Mouse (Mus musculus): ENCODE results near the gene Traf5. TPM values are rescaled to one million over a fixed set of nuclear protein-coding genes. Genes with fewer than 3 reads are reported as not detected.
A peak's percentile ranks its signal among the peaks of the same experiment; 100 is the strongest.

Gene Traf5
- polyA plus RNA-seq (2014; fragmentation: Nextera tagmentation; extraction: Ambion mirVana), result 4.5 and 5.9 TPM in 2 replicates

- Histone ChIP-seq H3K4me2 (replicated peaks; ENCODE audit: low read depth, low read length) (peak within 1 kb of the TSS; percentile 81), H3K9ac (ENCODE audit: low read depth, low read length) (peak within 1 kb of the TSS; percentile 40), H3K36me3 (ENCODE audit: control insufficient read depth, insufficient read depth, low read length) (no peaks in the 10 kb centered on the region), H3K4me3 (ENCODE audit: low read depth, low read length) (peak within 1 kb of the TSS; percentile 45), H3K9me3 (ENCODE audit: control insufficient read depth, low read length) (no peaks in the 10 kb centered on the region), H3K27me3 (ENCODE audit: control insufficient read depth, insufficient read depth, low read length) (peaks cover 13% of the 10 kb centered on the region), H3K4me1 (replicated peaks; ENCODE audit: control insufficient read depth, insufficient read depth, low read length) (no peaks in the 10 kb centered on the region; the same call in 1 of the 2 replicates), H3K27ac (ENCODE audit: low read depth, low read length) (no peak within 1 kb of the TSS)
- WGBS, result 2% methylated on average over 61 of the region's 63 CpGs
- DNase-seq (ENCODE audit: low spot score) (peak; percentile 96), ATAC-seq (ENCODE audit: low FRiP score) (peak; percentile 97)
These were observed at the start of gene Traf5 for GRCm38 (mm10) chr1:192091806-192092772. Gene Traf5, minus strand, starts transcription at chr1:192092559.

- no peak for DNase-seq (ENCODE audit: low spot score)
- ATAC-seq (ENCODE audit: low FRiP score), result no peak
- 98% methylated on average over 2 of the region's 2 CpGs for WGBS
These were observed 48.0 kb upstream of the Traf5 start for GRCm38 (mm10) chr1:192140313-192140712.

GRCm38 (mm10) chr1:192137926-192138910 lies 45.9 kb upstream of the Traf5 start, which contains the start of gene Rcor3:
Gene Rcor3, minus strand, starts transcription at chr1:192138062.
- peak; percentile 88 for ATAC-seq (ENCODE audit: low FRiP score)
- Histone ChIP-seq H3K4me3 (ENCODE audit: low read depth, low read length) (peak within 1 kb of the TSS; percentile 83), H3K9ac (ENCODE audit: low read depth, low read length) (peak within 1 kb of the TSS; percentile 95), H3K27me3 (ENCODE audit: control insufficient read depth, insufficient read depth, low read length) (no peaks in the 10 kb centered on the region), H3K4me2 (replicated peaks; ENCODE audit: low read depth, low read length) (peak within 1 kb of the TSS; percentile 94), H3K9me3 (ENCODE audit: control insufficient read depth, low read length) (no peaks in the 10 kb centered on the region), H3K4me1 (replicated peaks; ENCODE audit: control insufficient read depth, insufficient read depth, low read length) (peaks cover 2% of the 10 kb centered on the region; the same call in 1 of the 2 replicates), H3K36me3 (ENCODE audit: control insufficient read depth, insufficient read depth, low read length) (no peaks in the 10 kb centered on the region), H3K27ac (ENCODE audit: low read depth, low read length) (peak within 1 kb of the TSS; percentile 98)
- DNase-seq (ENCODE audit: low spot score), result peak; percentile 86
- 1% methylated on average over 37 of the region's 88 CpGs for WGBS

More at GRCm38 (mm10) chr1:192140313-192140712, 48.0 kb upstream of the Traf5 start:
- Histone ChIP-seq H3K4me1 (replicated peaks; ENCODE audit: control insufficient read depth, insufficient read depth, low read length) (peaks cover 2% of the 10 kb centered on the region; the same call in 1 of the 2 replicates), H3K36me3 (ENCODE audit: control insufficient read depth, insufficient read depth, low read length) (no peaks in the 10 kb centered on the region), H3K27ac (ENCODE audit: low read depth, low read length) (no peak overlapping the region), H3K27me3 (ENCODE audit: control insufficient read depth, insufficient read depth, low read length) (no peaks in the 10 kb centered on the region), H3K9me3 (ENCODE audit: control insufficient read depth, low read length) (no peaks in the 10 kb centered on the region), H3K9ac (ENCODE audit: low read depth, low read length) (no peak overlapping the region), H3K4me3 (ENCODE audit: low read depth, low read length) (no peak overlapping the region), H3K4me2 (replicated peaks; ENCODE audit: low read depth, low read length) (no peak overlapping the region)

- H3K4me1 ChIP-seq (replicated peaks; ENCODE audit: control insufficient read depth, insufficient read depth, low read length), result peaks cover 2% of the 10 kb centered on the region; the same call in 1 of the 2 replicates
- ATAC-seq (ENCODE audit: low FRiP score), result peak; percentile 39
- 0% methylated on average over 23 of the region's 61 CpGs for WGBS
- peak overlapping the region; percentile 83 for H3K4me3 ChIP-seq (ENCODE audit: low read depth, low read length)
- DNase-seq (ENCODE audit: low spot score), result no peak
- peak overlapping the region; percentile 98 for H3K27ac ChIP-seq (ENCODE audit: low read depth, low read length)
- peak overlapping the region; percentile 95 for H3K9ac ChIP-seq (ENCODE audit: low read depth, low read length)
- no peaks in the 10 kb centered on the region for H3K36me3 ChIP-seq (ENCODE audit: control insufficient read depth, insufficient read depth, low read length)
- H3K27me3 ChIP-seq (ENCODE audit: control insufficient read depth, insufficient read depth, low read length), result no peaks in the 10 kb centered on the region
- peak overlapping the region; percentile 94 for H3K4me2 ChIP-seq (replicated peaks; ENCODE audit: low read depth, low read length)
- H3K9me3 ChIP-seq (ENCODE audit: control insufficient read depth, low read length), result no peaks in the 10 kb centered on the region
These were observed 45.0 kb upstream of the Traf5 start for GRCm38 (mm10) chr1:192137291-192137925.

GRCm38 (mm10) chr1:192136561-192137290 lies 44.4 kb upstream of the Traf5 start:
- no peaks in the 10 kb centered on the region for H3K27me3 ChIP-seq (ENCODE audit: control insufficient read depth, insufficient read depth, low read length)
- peak overlapping the region; percentile 94 for H3K4me2 ChIP-seq (replicated peaks; ENCODE audit: low read depth, low read length)
- H3K4me3 ChIP-seq (ENCODE audit: low read depth, low read length), result peak overlapping the region; percentile 83
- H3K9ac ChIP-seq (ENCODE audit: low read depth, low read length), result peak overlapping the region; percentile 95
- WGBS, result under 1% methylated on average over 53 of the region's 55 CpGs
- H3K36me3 ChIP-seq (ENCODE audit: control insufficient read depth, insufficient read depth, low read length), result no peaks in the 10 kb centered on the region
- DNase-seq (ENCODE audit: low spot score), result peak; percentile 79
- H3K9me3 ChIP-seq (ENCODE audit: control insufficient read depth, low read length), result no peaks in the 10 kb centered on the region
- peaks cover 2% of the 10 kb centered on the region; the same call in 1 of the 2 replicates for H3K4me1 ChIP-seq (replicated peaks; ENCODE audit: control insufficient read depth, insufficient read depth, low read length)
- H3K27ac ChIP-seq (ENCODE audit: low read depth, low read length), result peak overlapping the region; percentile 98
- peak; percentile 88 for ATAC-seq (ENCODE audit: low FRiP score)

GRCm38 (mm10) chr1:192130202-192130601 lies 37.8 kb upstream of the Traf5 start:
- Histone ChIP-seq H3K4me2 (replicated peaks; ENCODE audit: low read depth, low read length) (no peak overlapping the region), H3K27me3 (ENCODE audit: control insufficient read depth, insufficient read depth, low read length) (no peaks in the 10 kb centered on the region), H3K4me3 (ENCODE audit: low read depth, low read length) (no peak overlapping the region), H3K4me1 (replicated peaks; ENCODE audit: control insufficient read depth, insufficient read depth, low read length) (no peaks in the 10 kb centered on the region), H3K36me3 (ENCODE audit: control insufficient read depth, insufficient read depth, low read length) (no peaks in the 10 kb centered on the region), H3K27ac (ENCODE audit: low read depth, low read length) (no peak overlapping the region), H3K9me3 (ENCODE audit: control insufficient read depth, low read length) (no peaks in the 10 kb centered on the region), H3K9ac (ENCODE audit: low read depth, low read length) (no peak overlapping the region)
- 78% methylated on average over 1 of the region's 1 CpGs for WGBS
- no peak for ATAC-seq (ENCODE audit: low FRiP score)
- no peak for DNase-seq (ENCODE audit: low spot score)

- DNase-seq (ENCODE audit: low spot score), result no peak
- Histone ChIP-seq H3K27ac (ENCODE audit: low read depth, low read length) (no peak overlapping the region), H3K4me1 (replicated peaks; ENCODE audit: control insufficient read depth, insufficient read depth, low read length) (no peaks in the 10 kb centered on the region), H3K9ac (ENCODE audit: low read depth, low read length) (no peak overlapping the region), H3K4me2 (replicated peaks; ENCODE audit: low read depth, low read length) (no peak overlapping the region), H3K27me3 (ENCODE audit: control insufficient read depth, insufficient read depth, low read length) (no peaks in the 10 kb centered on the region), H3K4me3 (ENCODE audit: low read depth, low read length) (no peak overlapping the region), H3K9me3 (ENCODE audit: control insufficient read depth, low read length) (no peaks in the 10 kb centered on the region), H3K36me3 (ENCODE audit: control insufficient read depth, insufficient read depth, low read length) (peaks cover 3% of the 10 kb centered on the region; the same call in 1 of the 2 replicates)
- WGBS, result 94% methylated on average over 8 of the region's 8 CpGs
- no peak for ATAC-seq (ENCODE audit: low FRiP score)
These were observed 36.0 kb upstream of the Traf5 start for GRCm38 (mm10) chr1:192128343-192128742.

Data from hindbrain, embryonic 11.5 days (tissue).